20 mouse cellular contexts compared by ENCODE assay signal in genomic region chr11:67923720-67924119, GRCm38 (mm10). TPM values are rescaled to one million over a fixed set of nuclear protein-coding genes. Genes with fewer than 3 reads are reported as not detected.
A peak's percentile ranks its signal among the peaks of the same experiment; 100 is the strongest.
DNase-seq lines count a peak whose midpoint lies in the region; ATAC-seq and TF ChIP-seq lines count a peak whose summit lies in the region.
"Had no signal": no experiment of that assay in that cellular context is flagged by ENCODE, and none has a peak within 500 bp of the region (broad histone marks: within the 10 kb centered on the region; RNA-seq: fewer than 3 reads in every experiment).

No protein-coding gene starts in this region.

- no peak overlapping the region for H3K4me3 ChIP-seq in gastrocnemius, adult 2 months
- H3K4me3 ChIP-seq in layer of hippocampus, adult 2 months: no peak overlapping the region
- no peak overlapping the region for H3K4me3 ChIP-seq in ES-Bruce4 (ENCODE audit: low read depth, low read length)
- H3K4me3 ChIP-seq in intestine, postnatal 0 days (ENCODE audit: low read depth, low read length): no peak overlapping the region
- H3K4me3 ChIP-seq: embryonic facial prominence, embryonic 15.5 days; hindbrain, embryonic 12.5 days; liver, embryonic 13.5 days; midbrain, embryonic 15.5 days had no signal

- H3K4me1 ChIP-seq in ES-Bruce4 (ENCODE audit: control insufficient read depth, insufficient read depth, low read length): peaks cover 2% of the 10 kb centered on the region
- 0 out of 2 replicates have a peak, but pooled peaks cover 2% of the 10 kb centered on the region for H3K4me1 ChIP-seq in intestine, postnatal 0 days (replicated peaks; ENCODE audit: control insufficient read depth, insufficient read depth, low read length)

- H3K4me2 ChIP-seq in intestine, postnatal 0 days (replicated peaks; ENCODE audit: low read depth): peak overlapping the region; percentile 99
- H3K4me2 ChIP-seq: embryonic facial prominence, embryonic 15.5 days; hindbrain, embryonic 12.5 days; liver, embryonic 13.5 days; midbrain, embryonic 15.5 days had no signal

- 78% methylated on average over 5 of the region's 5 CpGs for WGBS in intestine, postnatal 0 days

- no peaks in the 10 kb centered on the region for H3K27me3 ChIP-seq in ES-Bruce4 (ENCODE audit: control insufficient read depth, insufficient read depth, low read length, poor library complexity, severe bottlenecking)
- H3K27me3 ChIP-seq in intestine, postnatal 0 days (replicated peaks; ENCODE audit: control insufficient read depth, insufficient read depth, low read length): no peaks in the 10 kb centered on the region

- no peak for TF ChIP-seq POLR2A in ES-Bruce4 (IDR thresholded peaks at IDR 0.05; ENCODE audit: insufficient read depth, low read length)

- no peak overlapping the region for H3K9ac ChIP-seq in ES-Bruce4 (ENCODE audit: low read depth, poor library complexity, severe bottlenecking)
- H3K9ac ChIP-seq in intestine, postnatal 0 days (ENCODE audit: low read depth, low read length): no peak overlapping the region
- H3K9ac ChIP-seq: embryonic facial prominence, embryonic 15.5 days; hindbrain, embryonic 12.5 days; liver, embryonic 13.5 days; midbrain, embryonic 15.5 days; stomach, embryonic 15.5 days had no signal

- no peak overlapping the region for H3K27ac ChIP-seq in gastrocnemius, adult 2 months
- no peak overlapping the region for H3K27ac ChIP-seq in layer of hippocampus, adult 2 months
- no peak overlapping the region for H3K27ac ChIP-seq in ES-Bruce4 (ENCODE audit: insufficient read depth, low read length)
- peak overlapping the region; percentile 97 for H3K27ac ChIP-seq in intestine, postnatal 0 days (ENCODE audit: low read depth, low read length)
- H3K27ac ChIP-seq: embryonic facial prominence, embryonic 15.5 days; hindbrain, embryonic 12.5 days; liver, embryonic 13.5 days; midbrain, embryonic 15.5 days had no signal

- TF ChIP-seq EP300 in ES-Bruce4 (IDR thresholded peaks at IDR 0.05; ENCODE audit: insufficient read depth, low read depth, low read length): no peak

- DNase-seq in gastrocnemius, adult 2 months: no peak
- DNase-seq in gastrocnemius, adult 18-20 months (ENCODE audit: low spot score): no peak
- DNase-seq in layer of hippocampus, adult 2 months (ENCODE audit: low spot score in 2 of 2): no peak
- DNase-seq in layer of hippocampus, adult 9-10 months (ENCODE audit: low spot score): no peak
- DNase-seq in left cerebral cortex, adult 8-10 months (ENCODE audit: low spot score in 2 of 2): no peak
- no peak for DNase-seq in layer of hippocampus, adult 18-20 months (ENCODE audit: low spot score in 2 of 2)
- DNase-seq: cerebellum, adult 18-20 months; gastrocnemius, postnatal 25 days; left cerebral cortex, postnatal 4 days; liver, embryonic 13.5 days; thymus, postnatal 36 days had no signal

- no peak for ATAC-seq in intestine, postnatal 0 days
- ATAC-seq: forebrain, embryonic 16.5 days; midbrain, embryonic 15.5 days had no signal

- H3K36me3 ChIP-seq in ES-Bruce4 (ENCODE audit: control insufficient read depth, insufficient read depth, low read length, poor library complexity, severe bottlenecking): no peaks in the 10 kb centered on the region
- H3K36me3 ChIP-seq in intestine, postnatal 0 days (ENCODE audit: control insufficient read depth, insufficient read depth): no peaks in the 10 kb centered on the region
- H3K36me3 ChIP-seq: embryonic facial prominence, embryonic 15.5 days; hindbrain, embryonic 12.5 days; liver, embryonic 13.5 days; midbrain, embryonic 15.5 days; stomach, embryonic 15.5 days had no signal

- intact Hi-C loops in gastrocnemius, adult 2 months (cut with DNase I): loop anchor here (2.0 kb wide), 1 partner anchor 23 kb away; no protein-coding TSS in a partner anchor

- peak; percentile 34; the same call in 1 of the 2 replicates for TF ChIP-seq CTCF in gastrocnemius, adult 2 months (IDR thresholded peaks at IDR 0.05)
- TF ChIP-seq CTCF in layer of hippocampus, adult 2 months (conservative IDR thresholded peaks at IDR 0.05): peak; percentile 54
- TF ChIP-seq CTCF in ES-Bruce4 (IDR thresholded peaks at IDR 0.05; ENCODE audit: low read depth, low read length): peak; percentile 5
- peak; percentile 65 for TF ChIP-seq CTCF in intestine, postnatal 0 days (IDR thresholded peaks at IDR 0.05; ENCODE audit: low read depth)

- no peaks in the 10 kb centered on the region for H3K9me3 ChIP-seq in ES-Bruce4 (replicated peaks; ENCODE audit: control insufficient read depth, insufficient read depth, low read length, poor library complexity, severe bottlenecking)
- no peaks in the 10 kb centered on the region for H3K9me3 ChIP-seq in intestine, postnatal 0 days (ENCODE audit: control insufficient read depth)
- H3K9me3 ChIP-seq: embryonic facial prominence, embryonic 15.5 days; hindbrain, embryonic 12.5 days; liver, embryonic 13.5 days; midbrain, embryonic 15.5 days; stomach, embryonic 15.5 days had no signal

RNA-seq across cellular contexts. Expression of gene Usp43, which starts 1.8 kb away (rescaled TPM):
- total RNA-seq in gastrocnemius, adult 2 months (2021): under 1 TPM; 0.15 to 0.25 TPM
- total RNA-seq in gastrocnemius, adult 18-20 months (2021): under 1 TPM; 0.40 to 0.57 TPM
- under 1 TPM; 0.91 to 0.95 TPM for total RNA-seq in layer of hippocampus, adult 2 months (2021)
- polyA plus RNA-seq in ES-Bruce4 (2011; ENCODE audit: insufficient read depth, insufficient read length, low read depth, missing spikeins): 6.7 and 10.8 TPM in 2 replicates
- 4.0 TPM in 2 replicates for polyA plus RNA-seq in intestine, postnatal 0 days (2015; fragmentation: Nextera tagmentation; extraction: Ambion mirVana)
- total RNA-seq in left cerebral cortex, adult 8-10 months (2022): 1 to 10 TPM; 3.0 to 4.6 (median 3.9) TPM
- under 1 TPM; 0.58 to 0.67 TPM for total RNA-seq in layer of hippocampus, adult 18-20 months (2021)
- polyA plus RNA-seq: liver, embryonic 13.5 days had no signal

RNA-seq across cellular contexts. Expression of gene Cfap52, which starts 41.7 kb away (rescaled TPM):
- total RNA-seq in gastrocnemius, adult 2 months (2021): 1 to 10 TPM; 4.3 to 4.9 TPM
- total RNA-seq in gastrocnemius, adult 18-20 months (2021): 1 to 10 TPM; 1.7 to 6.1 TPM
- 1 to 10 TPM in 1 of 2 experiments, under 1 TPM in 1; 0.86 to 1.7 TPM for total RNA-seq in layer of hippocampus, adult 2 months (2021)
- 0.66 TPM in 1 of 2 replicates, not detected in the other for polyA plus RNA-seq in ES-Bruce4 (2011; ENCODE audit: insufficient read depth, insufficient read length, low read depth, missing spikeins)
- 0.97 and 1.4 TPM in 2 replicates for polyA plus RNA-seq in intestine, postnatal 0 days (2015; fragmentation: Nextera tagmentation; extraction: Ambion mirVana)
- 1 to 10 TPM; 4.9 to 8.6 (median 5.8) TPM for total RNA-seq in left cerebral cortex, adult 8-10 months (2022)
- 1 to 10 TPM in 1 of 2 experiments, under 1 TPM in 1; 0.63 to 1.1 TPM for total RNA-seq in layer of hippocampus, adult 18-20 months (2021)
- total RNA-seq: adrenal gland, adult 18-20 months had no signal
- polyA plus RNA-seq: heart, embryonic 14.5 days; liver, embryonic 13.5 days had no signal

RNA-seq across cellular contexts. Expression of gene Stx8, which starts 42.3 kb away (rescaled TPM):
- total RNA-seq in gastrocnemius, adult 2 months (2021): 10 to 100 TPM; 21.0 to 25.9 TPM
- total RNA-seq in gastrocnemius, adult 18-20 months (2021): 10 to 100 TPM; 22.6 to 25.3 TPM
- 10 to 100 TPM; 33.4 to 35.0 TPM for total RNA-seq in layer of hippocampus, adult 2 months (2021)
- polyA plus RNA-seq in ES-Bruce4 (2011; ENCODE audit: insufficient read depth, insufficient read length, low read depth, missing spikeins): 35.8 and 37.7 TPM in 2 replicates
- polyA plus RNA-seq in intestine, postnatal 0 days (2015; fragmentation: Nextera tagmentation; extraction: Ambion mirVana): 79.1 and 82.0 TPM in 2 replicates
- total RNA-seq in left cerebral cortex, adult 8-10 months (2022): 10 to 100 TPM; 27.4 to 41.6 (median 32.4) TPM
- 10 to 100 TPM; 38.3 to 39.1 TPM for total RNA-seq in layer of hippocampus, adult 18-20 months (2021)

Comparison
In these comparisons a context has a peak if more than half of its experiments do, and no peak if none do; other contexts are left out.
1. CTCF ChIP-seq: peak in every context shown above with its lines; median percentile 65 in intestine, postnatal 0 days; 54 in layer of hippocampus, adult 2 months; 34 in gastrocnemius, adult 2 months; 5 in ES-Bruce4.